Mouse (Mus musculus) forebrain, embryonic 11.5 days (tissue): ENCODE measurements around the gene Hap1. TPM values are rescaled to one million over a fixed set of nuclear protein-coding genes. Genes with fewer than 3 reads are reported as not detected.
A peak's percentile ranks its signal among the peaks of the same experiment; 100 is the strongest.

Source experiments
- ATAC-seq: fragments of 200-750 bp; cut with Nextera tagmentation; replicated peaks from 2 replicates; pipeline ENCODE4 v1.8.0; 2017; ENCODE audit warnings: moderate TSS enrichment; ENCODE audit not compliant: low FRiP score
- DNase-seq: peaks from one replicate; pipeline ENCODE4 v3.0.0-alpha.2; 2017; ENCODE audit warnings: low spot score
- H3K27ac ChIP-seq: fragments of 300-500 bp; sonication (generic); 2 replicates; pipeline ENCODE4 v1.5.1; 2014; ENCODE audit warnings: low read depth, low read length
- H3K27me3 ChIP-seq: fragments of 300-500 bp; sonication (generic); 2 replicates; pipeline ENCODE4 v1.6.1; 2014; ENCODE audit warnings: mild to moderate bottlenecking, low read length, mixed read lengths; ENCODE audit not compliant: control insufficient read depth, insufficient read depth
- H3K36me3 ChIP-seq: fragments of 300-500 bp; sonication (generic); 2 replicates; pipeline ENCODE4 v1.6.1; 2014; ENCODE audit warnings: mild to moderate bottlenecking, low read length, moderate library complexity, mixed read lengths; ENCODE audit not compliant: control insufficient read depth, insufficient read depth
- H3K4me1 ChIP-seq: fragments of 300-500 bp; sonication (generic); replicated peaks from 2 replicates; pipeline ENCODE4 v1.6.1; 2014; ENCODE audit warnings: low read length, mixed read lengths; ENCODE audit not compliant: control insufficient read depth, insufficient read depth
- H3K4me2 ChIP-seq: fragments of 300-500 bp; sonication (generic); 2 replicates; pipeline ENCODE4 v1.6.1; 2014; ENCODE audit warnings: low read depth, mild to moderate bottlenecking, low read length, moderate library complexity, mixed read lengths; ENCODE audit not compliant: severe bottlenecking
- H3K4me3 ChIP-seq: fragments of 300-500 bp; sonication (generic); 2 replicates; pipeline ENCODE4 v1.5.1; 2014; ENCODE audit warnings: low read depth, low read length
- H3K9ac ChIP-seq: fragments of 300-500 bp; sonication (generic); 2 replicates; pipeline ENCODE4 v1.6.1; 2014; ENCODE audit warnings: low read length
- H3K9me3 ChIP-seq: fragments of 300-500 bp; sonication (generic); 2 replicates; pipeline ENCODE4 v1.6.1; 2016; ENCODE audit warnings: low read length, mixed read lengths; ENCODE audit not compliant: control insufficient read depth
- WGBS: fragments of 180-500 bp; shearing (Covaris S2); extraction: QIAGEN DNeasy Blood & Tissue Kit; methylation state at CpG from one replicate; pipeline ENCODE4 v1.1.7; 2014; 5-methylcytosine and 5-hydroxymethylcytosine counted together
- polyA plus RNA-seq: library from polyadenylated mRNA; unstranded; fragments of >200 nt; fragmentation: Nextera tagmentation; extraction: Ambion mirVana; gene quantifications from 2 replicates; pipeline ENCODE4 v1.2.1, GENCODE M21; 2014

Gene Hap1
- polyA plus RNA-seq, 1 experiment from 2014 or later = 46.1 TPM

DNA sequence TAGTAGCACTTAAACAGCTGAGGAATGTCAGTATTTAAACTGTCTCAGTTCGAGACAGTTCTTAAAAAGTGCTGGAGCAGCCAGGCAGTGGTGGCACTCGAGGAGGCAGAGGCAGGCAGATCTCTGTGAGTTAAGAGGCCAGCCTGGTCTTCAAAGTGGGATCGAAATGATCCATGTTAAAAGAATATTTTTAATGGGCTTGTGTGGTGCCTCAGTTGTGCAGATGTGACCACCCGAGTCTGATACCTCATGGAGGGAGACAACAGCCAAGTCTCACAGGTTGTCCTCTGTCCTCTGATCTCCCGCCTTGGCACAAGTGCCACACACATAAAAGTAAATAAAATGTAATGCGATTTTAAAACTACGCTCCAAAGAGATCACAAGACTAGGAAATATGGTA, 42.6 kb upstream of the Hap1 start:
- peaks cover 19% of the 10 kb centered on the region for H3K27me3 ChIP-seq
- H3K36me3 ChIP-seq = no peaks in the 10 kb centered on the region
- no peak overlapping the region for H3K27ac ChIP-seq
- H3K9ac ChIP-seq = no peak overlapping the region
- ATAC-seq (no peak), DNase-seq (no peak)
- peaks cover 3% of the 10 kb centered on the region; the same call in 1 of the 2 replicates for H3K4me1 ChIP-seq
- 93% methylated on average over 7 of the region's 7 CpGs for WGBS
- no peak overlapping the region for H3K4me2 ChIP-seq
- no peaks in the 10 kb centered on the region for H3K9me3 ChIP-seq
- no peak overlapping the region for H3K4me3 ChIP-seq

DNA sequence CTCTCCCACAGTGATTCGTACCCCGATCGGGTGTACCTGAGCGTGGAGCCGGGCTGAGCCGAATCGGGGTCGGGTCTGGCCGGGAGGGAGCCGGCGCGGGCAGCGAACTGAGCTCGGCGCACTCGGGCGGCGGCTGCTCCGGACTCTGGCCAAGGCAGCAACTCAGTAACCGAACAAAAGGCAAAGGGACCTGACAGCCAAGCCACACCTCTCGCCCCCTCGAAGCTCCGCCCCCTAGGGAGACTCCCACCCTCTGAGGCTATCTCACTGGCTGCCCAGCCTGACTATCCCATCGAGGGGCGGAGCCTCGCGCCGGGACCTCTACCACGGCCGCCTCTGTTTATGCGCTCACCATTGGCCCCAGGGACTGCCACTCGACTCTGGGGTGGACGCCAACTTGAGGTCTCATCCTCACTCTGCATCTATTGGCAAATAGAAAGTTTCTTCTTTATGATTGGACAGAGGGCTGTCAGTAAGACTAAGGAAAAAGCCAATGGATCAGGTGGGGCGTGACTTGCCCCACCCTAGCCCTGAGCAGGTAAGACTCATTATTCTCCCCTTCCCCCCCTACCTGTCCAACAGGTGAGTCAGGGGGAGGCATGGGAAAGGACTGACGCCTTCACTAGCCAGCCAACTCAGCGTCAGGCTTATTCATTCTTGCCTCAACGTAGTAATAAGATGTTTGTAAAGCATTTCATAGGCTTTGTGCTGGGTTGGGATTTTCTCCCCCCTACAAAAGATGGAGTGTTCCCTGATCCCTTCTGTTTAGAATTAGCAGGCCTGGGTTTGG, 41.9 kb upstream of the Hap1 start, which contains the start of gene Jup:
Gene Jup (minus strand): TSS at position 164 of the 790 bp plus-strand sequence.
- ATAC-seq (peak; percentile 98), DNase-seq (peak; percentile 99)
- H3K4me3 ChIP-seq = peak within 1 kb of the TSS; percentile 55
- peaks cover 3% of the 10 kb centered on the region; the same call in 1 of the 2 replicates for H3K4me1 ChIP-seq
- peak within 1 kb of the TSS; percentile 66 for H3K9ac ChIP-seq
- no peak within 1 kb of the TSS; the same call in 1 of the 2 replicates for H3K27ac ChIP-seq
- no peaks in the 10 kb centered on the region for H3K36me3 ChIP-seq
- peak within 1 kb of the TSS; percentile 70 for H3K4me2 ChIP-seq
- under 1% methylated on average over 37 of the region's 37 CpGs for WGBS
- no peaks in the 10 kb centered on the region for H3K9me3 ChIP-seq
- H3K27me3 ChIP-seq = peaks cover 19% of the 10 kb centered on the region

DNA sequence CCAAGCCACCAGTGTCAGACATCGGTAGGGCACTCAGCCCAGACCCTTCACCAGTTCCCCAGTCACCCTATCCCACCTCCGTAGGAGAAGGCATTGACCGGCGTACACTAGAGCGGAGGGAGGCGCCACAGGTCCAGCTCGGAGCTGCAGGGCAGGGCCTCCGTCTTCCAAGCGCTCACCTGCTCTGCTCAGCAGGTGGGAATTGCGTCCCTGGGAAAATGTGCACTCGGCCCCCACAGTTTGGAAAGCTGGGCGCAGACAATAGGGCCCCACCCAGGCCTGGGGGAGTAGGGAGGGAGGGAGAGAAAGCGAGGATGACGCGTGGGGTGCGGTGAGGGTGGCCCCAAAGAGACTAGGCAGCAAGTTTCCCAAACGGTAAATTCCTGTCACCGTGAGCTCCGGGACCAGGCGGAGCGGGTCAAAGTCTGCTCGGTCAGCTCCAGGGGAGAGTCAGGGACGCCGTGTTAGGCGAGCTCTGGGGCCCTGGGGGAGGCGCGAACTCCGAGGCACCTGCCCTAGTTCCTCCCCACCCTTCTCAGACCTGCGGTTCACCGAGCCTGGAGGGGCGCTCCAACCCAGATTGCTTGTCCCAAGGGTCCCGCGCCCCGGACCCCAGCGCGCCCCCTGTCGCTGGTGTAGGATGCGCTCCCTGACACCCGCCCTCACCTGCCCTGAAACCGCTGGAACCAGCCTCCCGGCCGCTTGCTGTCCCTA, 41.1 kb upstream of the Hap1 start:
- 3% methylated on average over 42 of the region's 42 CpGs for WGBS
- H3K9me3 ChIP-seq = no peaks in the 10 kb centered on the region
- peak overlapping the region; percentile 66 for H3K9ac ChIP-seq
- peaks cover 3% of the 10 kb centered on the region; the same call in 1 of the 2 replicates for H3K4me1 ChIP-seq
- no peak for DNase-seq
- no peaks in the 10 kb centered on the region for H3K36me3 ChIP-seq
- no peak; the same call in 1 of the 2 replicates for ATAC-seq
- H3K4me3 ChIP-seq = peak overlapping the region; percentile 55
- H3K4me2 ChIP-seq = peak overlapping the region; percentile 70
- H3K27me3 ChIP-seq = peaks cover 19% of the 10 kb centered on the region
- no peak overlapping the region; the same call in 1 of the 2 replicates for H3K27ac ChIP-seq

DNA sequence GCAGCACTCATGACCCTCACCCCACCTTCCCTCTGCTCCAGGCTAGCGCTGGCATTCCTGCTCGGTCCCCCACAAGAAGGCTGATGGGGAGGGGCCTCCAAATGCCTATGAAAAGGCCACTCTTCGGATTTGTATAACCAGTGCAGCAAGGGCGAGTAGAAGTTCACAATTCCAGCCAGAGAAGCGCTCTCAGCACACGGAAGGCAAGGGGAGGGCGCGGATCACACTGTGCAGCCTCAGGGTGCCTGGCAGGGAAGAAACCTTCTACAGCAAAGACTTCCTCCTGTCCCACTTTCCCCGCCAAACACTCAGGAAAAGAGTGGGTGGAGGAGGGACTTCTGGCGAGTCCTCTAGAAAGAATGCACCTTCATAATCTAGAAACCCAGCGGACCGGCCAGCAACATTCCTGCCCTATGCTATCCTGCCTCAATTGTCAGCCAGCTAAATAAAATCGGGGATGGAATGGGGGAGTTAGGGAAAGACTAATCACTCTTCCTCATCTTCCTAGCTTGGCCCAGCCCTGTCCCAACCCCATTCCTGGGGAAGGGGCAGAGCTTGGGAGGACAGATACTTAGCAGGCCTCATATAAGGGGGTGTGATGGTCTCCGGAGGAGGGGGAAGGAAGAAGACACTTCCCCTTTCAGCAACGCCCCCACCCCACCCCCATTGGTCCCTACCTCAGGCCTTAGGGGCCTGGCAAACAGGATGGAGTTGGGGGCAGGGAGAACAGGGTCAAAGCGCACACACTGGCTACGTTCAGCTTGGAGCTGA, 40.1 kb upstream of the Hap1 start:
- Histone ChIP-seq H3K4me3 (peak overlapping the region; percentile 55; the same call in 1 of the 2 replicates), H3K9me3 (no peaks in the 10 kb centered on the region), H3K27me3 (peaks cover 19% of the 10 kb centered on the region), H3K9ac (no peak overlapping the region), H3K4me2 (peak overlapping the region; percentile 70), H3K36me3 (no peaks in the 10 kb centered on the region), H3K4me1 (peaks cover 3% of the 10 kb centered on the region; the same call in 1 of the 2 replicates), H3K27ac (no peak overlapping the region)
- DNase-seq (peak; percentile 64), ATAC-seq (no peak)
- 29% methylated on average over 17 of the region's 17 CpGs for WGBS

DNA sequence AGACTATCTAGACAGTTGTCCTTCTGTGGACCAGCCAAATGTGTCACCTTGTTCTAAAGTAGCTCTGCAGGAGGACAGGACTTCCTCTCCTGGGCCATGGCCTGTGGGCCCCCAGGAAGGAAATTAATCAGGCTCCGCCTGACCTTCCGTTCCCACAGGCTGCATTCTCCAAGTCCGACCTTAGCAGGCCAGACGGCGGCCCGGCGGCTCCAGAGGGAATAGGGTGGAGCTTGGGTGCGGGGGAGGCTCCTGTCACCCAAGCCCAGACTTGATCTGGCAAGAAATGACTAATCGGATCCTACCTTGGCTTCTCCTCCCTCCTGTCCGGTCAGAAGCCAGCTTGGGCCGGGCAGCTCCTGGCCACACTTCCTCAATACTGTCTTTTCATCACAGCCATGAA, 39.3 kb upstream of the Hap1 start:
- no peaks in the 10 kb centered on the region for H3K9me3 ChIP-seq
- H3K4me3 ChIP-seq = no peak overlapping the region
- 38% methylated on average over 11 of the region's 11 CpGs for WGBS
- peaks cover 19% of the 10 kb centered on the region for H3K27me3 ChIP-seq
- H3K4me1 ChIP-seq = peaks cover 3% of the 10 kb centered on the region; the same call in 1 of the 2 replicates
- no peaks in the 10 kb centered on the region for H3K36me3 ChIP-seq
- DNase-seq = no peak
- no peak overlapping the region for H3K9ac ChIP-seq
- H3K27ac ChIP-seq = no peak overlapping the region
- H3K4me2 ChIP-seq = no peak overlapping the region; the same call in 1 of the 2 replicates
- no peak for ATAC-seq

- DNase-seq (no peak), ATAC-seq (no peak)
- H3K4me3 ChIP-seq = no peak overlapping the region
- WGBS = 76% methylated on average over 5 of the region's 5 CpGs
- H3K27ac ChIP-seq = no peak overlapping the region
- no peak overlapping the region for H3K9ac ChIP-seq
- H3K4me2 ChIP-seq = no peak overlapping the region
- H3K9me3 ChIP-seq = no peaks in the 10 kb centered on the region
- peaks cover 19% of the 10 kb centered on the region for H3K27me3 ChIP-seq
- no peaks in the 10 kb centered on the region for H3K36me3 ChIP-seq
- H3K4me1 ChIP-seq = peaks cover 3% of the 10 kb centered on the region; the same call in 1 of the 2 replicates
These were observed 38.6 kb upstream of the Hap1 start for GRCm38 (mm10) chr11:100394353-100395074.

- DNase-seq (no peak), ATAC-seq (no peak)
- peaks cover 3% of the 10 kb centered on the region; the same call in 1 of the 2 replicates for H3K4me1 ChIP-seq
- H3K27me3 ChIP-seq = peaks cover 19% of the 10 kb centered on the region
- no peak overlapping the region for H3K4me3 ChIP-seq
- no peaks in the 10 kb centered on the region for H3K9me3 ChIP-seq
- 82% methylated on average over 7 of the region's 7 CpGs for WGBS
- H3K4me2 ChIP-seq = no peak overlapping the region
- no peaks in the 10 kb centered on the region for H3K36me3 ChIP-seq
- H3K9ac ChIP-seq = no peak overlapping the region
- no peak overlapping the region for H3K27ac ChIP-seq
These were observed 37.8 kb upstream of the Hap1 start for GRCm38 (mm10) chr11:100393733-100394132.
